Mouse (Mus musculus) right cerebral cortex, postnatal 4 days (tissue): Measurements from ENCODE around the gene Gm14305.
A peak's percentile ranks its signal among the peaks of the same experiment; 100 is the strongest.
"Not testable (repeated sequence)": the region's sequence is repeated elsewhere in the genome, so short reads cannot be mapped to it uniquely, and the experiment has no call there.

Source experiments
- DNase-seq: peaks from one replicate; pipeline ENCODE4 v3.0.0-alpha.2; 2022

Gm14305 gene

DNA sequence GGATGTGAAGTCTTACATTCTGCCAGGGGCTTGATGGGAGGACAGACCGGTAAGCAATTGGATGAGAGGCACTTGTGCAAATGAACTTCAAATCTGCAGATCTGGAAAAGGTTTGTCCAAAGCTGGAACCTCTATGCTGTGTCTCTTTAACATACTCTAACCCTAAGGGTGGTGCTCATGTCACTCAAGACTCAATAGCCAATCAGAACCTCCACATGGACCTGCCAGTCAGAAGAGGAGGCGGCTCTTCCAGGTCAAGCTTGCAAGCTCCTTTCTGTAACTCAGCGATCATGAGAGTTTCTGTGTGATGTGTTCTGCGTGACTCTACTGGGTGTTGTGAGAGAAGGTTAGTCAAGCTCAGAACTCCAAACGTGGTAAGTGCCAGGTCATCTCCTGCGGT, at the start of gene Gm14305:
Gm14305 (plus strand) TSS at position 278 of the 400 bp plus-strand sequence.
- DNase-seq, result peak; percentile 1

DNA sequence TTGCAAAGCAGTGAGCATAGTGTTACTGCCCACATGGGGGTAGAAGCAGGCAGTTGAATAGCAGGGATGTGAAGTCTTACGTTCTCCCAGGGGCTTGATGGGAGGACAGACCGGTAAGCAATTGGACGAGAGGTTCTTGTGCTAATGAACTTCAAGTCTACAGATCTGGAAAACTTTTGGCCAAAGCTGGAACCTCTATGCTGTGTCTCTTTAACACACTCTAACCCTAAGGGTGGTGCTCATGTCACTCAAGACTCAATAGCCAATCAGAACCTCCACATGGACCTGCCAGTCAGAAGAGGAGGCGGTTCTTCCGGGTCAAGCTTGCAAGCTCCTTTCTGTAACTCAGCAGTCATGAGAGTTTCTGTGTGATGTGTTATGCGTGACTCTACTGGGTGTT, 37.9 kb upstream of the Gm14305 start, which contains the start of gene Zfp973:
Zfp973 (plus strand) TSS at position 301 of the 400 bp plus-strand sequence.
- not testable (repeated sequence) for DNase-seq
